Mouse (Mus musculus): ENCODE results near the gene Arhgap27.
"Not testable (repeated sequence)": the region's sequence is repeated elsewhere in the genome, so short reads cannot be mapped to it uniquely, and the experiment has no call there.

Arhgap27 gene

DNA sequence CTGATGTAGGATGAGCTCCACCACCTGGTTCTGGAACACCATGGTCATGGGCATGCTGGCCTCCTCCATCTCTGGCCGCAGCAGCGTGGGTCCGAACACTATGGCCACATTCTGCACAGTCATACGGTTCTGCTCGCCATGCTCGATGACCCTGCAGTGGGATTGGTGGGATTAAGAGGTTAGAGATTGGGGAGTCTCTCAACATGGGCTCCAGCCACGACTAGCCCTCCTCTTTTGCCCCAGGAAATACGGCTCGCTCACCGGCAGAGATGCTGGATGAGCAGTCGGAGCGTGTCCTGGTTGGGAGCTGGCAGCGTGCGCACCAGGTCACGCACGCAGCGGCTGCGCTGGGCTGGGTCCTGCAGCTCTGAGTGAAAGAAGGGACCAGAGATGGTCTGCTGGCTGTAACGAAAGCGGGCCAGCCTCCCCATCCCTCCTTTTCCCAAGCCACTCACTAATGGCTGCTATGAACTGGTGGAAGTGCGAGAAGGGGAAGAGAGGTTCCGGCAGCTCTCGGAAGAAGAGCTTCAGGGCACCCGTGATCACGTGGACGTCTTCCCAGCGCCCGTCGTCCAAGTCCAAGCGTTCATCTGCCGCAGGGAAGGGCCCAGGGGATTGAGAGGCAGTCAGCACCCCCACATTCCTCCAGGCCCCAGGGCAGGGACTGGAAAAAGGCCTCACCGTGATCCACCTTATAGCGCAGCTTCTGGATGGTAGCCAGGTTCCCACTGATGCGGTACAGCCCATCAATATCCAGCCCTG, 30.4 kb downstream of the Arhgap27 start:
- DNase-seq (ENCODE audit: low read depth, low spot score) = no peak

GRCm38 (mm10) chr11:103332186-103332889, 31.2 kb downstream of the Arhgap27 start:
- peak; percentile 90 for DNase-seq (ENCODE audit: low read depth, low spot score)

DNA sequence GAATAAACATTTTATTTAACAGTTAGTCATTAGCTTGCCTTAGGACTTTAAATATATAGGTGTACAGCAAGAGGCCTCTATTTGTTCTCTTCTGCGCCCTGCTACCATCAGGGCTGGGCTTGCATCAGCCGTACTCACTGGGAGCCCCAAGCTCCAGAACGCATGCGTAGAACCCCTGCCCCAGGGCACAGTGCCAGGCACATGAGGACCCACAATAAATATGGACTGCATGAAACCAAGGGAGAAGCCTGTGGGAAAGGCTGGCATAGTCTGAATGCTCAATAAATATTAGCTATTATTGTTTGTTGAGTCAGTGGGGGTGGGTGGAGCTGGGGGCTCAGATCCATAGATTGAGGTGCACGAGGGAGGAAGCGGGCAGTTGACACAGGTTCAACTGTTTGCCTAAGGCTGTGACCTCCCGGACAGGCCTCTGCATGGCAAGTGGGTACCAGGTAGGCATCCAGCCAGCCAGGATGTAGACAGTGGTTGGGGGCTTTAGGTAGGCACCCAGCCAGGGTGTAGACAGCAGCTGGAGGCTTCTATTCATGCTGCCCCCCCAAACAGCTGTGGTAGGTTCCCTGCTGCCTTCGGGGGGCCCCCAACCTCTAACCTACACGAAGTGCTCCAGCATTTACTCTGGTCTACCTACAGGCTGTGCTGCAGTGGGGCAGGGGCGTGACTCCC, 31.8 kb downstream of the Arhgap27 start:
- DNase-seq (ENCODE audit: low read depth, low spot score) = no peak

DNA sequence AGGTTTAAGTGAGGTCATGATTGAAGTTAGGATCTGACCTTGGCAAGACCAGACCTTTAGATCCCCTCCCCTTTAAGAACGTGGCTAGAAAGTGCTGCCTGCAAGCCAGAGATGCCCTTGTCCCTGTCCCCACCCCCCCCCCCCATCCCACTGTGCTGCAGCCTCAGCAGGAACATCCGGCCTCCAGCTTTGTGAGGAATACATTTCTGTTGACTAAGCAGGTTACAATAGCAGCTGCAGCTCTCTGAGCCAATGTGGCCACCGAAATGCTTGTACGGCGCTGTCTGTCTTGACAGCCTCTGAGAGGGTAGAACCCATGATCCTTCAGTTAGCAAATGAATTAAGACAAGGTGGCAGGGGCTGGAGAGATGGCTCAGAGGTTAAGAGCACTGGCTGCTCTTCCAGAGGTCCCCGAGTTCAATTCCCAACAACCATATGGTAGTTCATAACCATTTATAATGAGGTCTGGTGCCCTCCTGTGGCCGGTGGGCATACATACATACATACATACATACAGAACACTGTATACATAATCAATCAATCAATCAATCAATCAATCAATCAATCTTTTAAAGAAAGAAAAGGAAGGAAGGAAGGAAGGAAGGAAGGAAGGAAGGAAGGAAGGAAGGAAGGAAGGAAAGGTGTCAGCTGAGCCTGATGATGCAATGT, 32.7 kb downstream of the Arhgap27 start:
- no peak for DNase-seq (ENCODE audit: low read depth, low spot score)

GRCm38 (mm10) chr11:103326950-103327349, 36.5 kb downstream of the Arhgap27 start:
- peak; percentile 79 for DNase-seq (ENCODE audit: low read depth, low spot score)

DNA sequence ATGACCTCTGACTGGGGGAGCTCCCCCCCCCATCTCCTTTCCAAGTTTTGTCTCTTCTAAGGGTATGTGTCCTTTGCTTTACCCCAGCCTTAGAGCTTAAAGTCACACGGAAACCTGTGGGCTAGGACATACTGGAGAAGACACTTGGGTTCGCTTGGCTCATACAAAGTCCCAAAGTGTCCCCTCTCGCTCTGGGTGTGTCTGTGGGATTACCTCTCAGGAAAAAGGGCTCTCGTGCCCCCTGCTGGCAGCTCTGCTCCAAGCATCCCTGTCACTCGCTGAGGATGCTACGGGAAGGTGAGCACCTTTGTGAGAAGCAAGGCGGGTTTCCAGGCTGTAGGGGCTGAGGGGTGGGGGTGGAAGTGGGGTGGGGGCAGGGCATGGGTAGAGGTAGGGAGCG, 38.3 kb downstream of the Arhgap27 start:
- peak; percentile 65 for DNase-seq (ENCODE audit: low read depth, low spot score)

DNA sequence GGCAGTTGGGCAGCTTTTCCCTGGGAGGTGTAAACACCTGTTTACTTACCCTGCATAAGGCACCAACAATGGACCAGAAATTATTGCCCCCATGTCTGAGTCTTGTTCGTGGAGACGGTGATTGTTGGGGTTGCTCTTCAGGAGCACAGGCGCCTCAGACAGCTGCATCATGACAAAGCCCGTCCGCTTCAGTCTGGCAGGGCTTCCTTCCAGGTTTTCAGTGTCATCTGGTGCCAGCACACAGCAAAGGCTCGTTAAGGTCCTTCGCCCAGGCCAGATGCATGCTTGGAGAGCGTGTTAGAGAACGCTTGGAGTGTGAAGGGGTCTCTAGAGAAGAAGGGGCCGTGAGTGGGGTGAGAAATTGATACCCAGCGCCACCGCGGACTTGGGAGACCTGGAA, 38.8 kb downstream of the Arhgap27 start:
- no peak for DNase-seq (ENCODE audit: low read depth, low spot score)

DNA sequence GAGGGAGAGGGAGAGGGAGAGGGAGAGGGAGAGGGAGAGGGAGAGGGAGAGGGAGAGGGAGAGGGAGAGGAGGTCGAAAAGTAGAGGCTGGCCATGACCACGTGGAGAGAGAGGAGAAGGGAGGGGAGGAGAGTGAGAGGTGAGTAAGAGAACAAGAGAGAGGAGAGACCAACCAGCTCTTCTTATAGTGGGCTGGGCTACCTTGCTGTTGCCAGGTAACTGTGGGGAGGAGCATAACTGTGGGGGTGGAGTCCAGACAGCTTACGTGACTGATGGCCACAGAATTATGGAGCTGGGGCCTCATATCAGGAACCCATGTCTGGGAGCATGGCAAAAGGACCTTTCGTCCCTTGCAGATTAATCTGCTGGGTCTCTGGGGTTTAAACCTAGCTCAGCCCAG, 40.7 kb downstream of the Arhgap27 start:
- DNase-seq (ENCODE audit: low read depth, low spot score) = not testable (repeated sequence)

DNA sequence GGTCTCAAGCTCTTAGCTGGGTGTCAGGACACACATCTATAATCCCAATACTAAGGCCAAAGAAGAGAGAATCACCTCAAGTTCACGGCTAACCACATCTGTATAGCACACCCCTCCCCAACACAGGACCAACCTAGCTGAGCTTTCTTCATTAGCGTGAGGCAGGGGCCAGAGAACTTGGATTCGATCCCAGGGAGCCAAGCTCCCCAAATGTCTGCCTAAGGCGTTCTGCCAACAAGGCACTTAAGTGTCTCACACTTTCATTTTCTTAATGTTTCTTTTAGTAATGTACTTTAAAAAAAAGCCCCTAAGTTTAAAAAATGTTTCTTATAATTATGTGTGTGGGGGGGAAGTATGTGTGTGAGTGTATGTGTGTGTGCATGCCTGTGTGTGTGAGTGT, 42.8 kb downstream of the Arhgap27 start:
- DNase-seq (ENCODE audit: low read depth, low spot score) = no peak

- no peak for DNase-seq (ENCODE audit: low read depth, low spot score)
Measured at GRCm38 (mm10) chr11:103320196-103320595, 43.3 kb downstream of the Arhgap27 start.

- no peak for DNase-seq (ENCODE audit: low read depth, low spot score)
Measured at GRCm38 (mm10) chr11:103318042-103318441, 45.5 kb downstream of the Arhgap27 start.

DNA sequence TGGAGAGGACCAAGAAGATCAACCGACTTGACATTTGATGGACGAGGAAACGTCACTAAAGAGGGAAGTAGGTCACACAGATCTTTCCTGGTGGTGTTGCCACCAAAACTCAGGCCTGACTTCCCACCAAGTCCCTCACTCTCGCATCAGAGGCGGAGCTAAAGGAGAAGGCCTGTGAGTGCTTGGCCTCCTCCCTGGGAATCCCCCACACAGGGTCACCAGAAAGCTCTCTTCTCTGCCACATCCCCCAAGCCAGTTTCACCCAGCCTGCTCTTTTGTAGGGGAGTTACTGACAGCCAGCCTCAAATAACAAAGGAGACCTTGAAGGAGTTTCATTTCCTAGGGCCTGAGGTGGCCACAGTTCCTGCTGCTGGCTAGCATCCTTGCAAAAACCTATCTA, 48.1 kb downstream of the Arhgap27 start:
- no peak for DNase-seq (ENCODE audit: low read depth, low spot score)

GRCm38 (mm10) chr11:103314736-103315374, 48.6 kb downstream of the Arhgap27 start:
- no peak for DNase-seq (ENCODE audit: low read depth, low spot score)

DNA sequence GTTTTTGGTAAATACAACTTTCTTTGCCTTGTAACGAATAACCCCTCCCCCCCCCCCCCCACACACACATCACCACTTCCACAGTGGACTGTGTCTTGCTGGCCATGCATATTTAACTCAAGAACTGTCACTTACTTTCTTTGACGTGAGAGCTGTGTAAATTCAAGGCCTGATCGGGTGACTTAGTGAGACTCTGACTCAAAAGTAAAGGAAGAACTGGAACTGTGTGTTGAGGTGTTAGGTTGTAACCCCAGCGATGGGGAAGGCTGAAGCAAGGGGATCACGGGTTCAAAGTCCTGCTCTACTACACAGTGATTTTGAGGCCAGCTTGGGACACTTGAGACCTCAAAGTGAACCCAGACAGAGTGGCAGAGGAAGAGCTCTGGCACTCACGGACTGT, 50.0 kb downstream of the Arhgap27 start:
- DNase-seq (ENCODE audit: low read depth, low spot score) = no peak

GRCm38 (mm10) chr11:103312655-103313255, 50.7 kb downstream of the Arhgap27 start:
- DNase-seq (ENCODE audit: low read depth, low spot score) = no peak

DNA sequence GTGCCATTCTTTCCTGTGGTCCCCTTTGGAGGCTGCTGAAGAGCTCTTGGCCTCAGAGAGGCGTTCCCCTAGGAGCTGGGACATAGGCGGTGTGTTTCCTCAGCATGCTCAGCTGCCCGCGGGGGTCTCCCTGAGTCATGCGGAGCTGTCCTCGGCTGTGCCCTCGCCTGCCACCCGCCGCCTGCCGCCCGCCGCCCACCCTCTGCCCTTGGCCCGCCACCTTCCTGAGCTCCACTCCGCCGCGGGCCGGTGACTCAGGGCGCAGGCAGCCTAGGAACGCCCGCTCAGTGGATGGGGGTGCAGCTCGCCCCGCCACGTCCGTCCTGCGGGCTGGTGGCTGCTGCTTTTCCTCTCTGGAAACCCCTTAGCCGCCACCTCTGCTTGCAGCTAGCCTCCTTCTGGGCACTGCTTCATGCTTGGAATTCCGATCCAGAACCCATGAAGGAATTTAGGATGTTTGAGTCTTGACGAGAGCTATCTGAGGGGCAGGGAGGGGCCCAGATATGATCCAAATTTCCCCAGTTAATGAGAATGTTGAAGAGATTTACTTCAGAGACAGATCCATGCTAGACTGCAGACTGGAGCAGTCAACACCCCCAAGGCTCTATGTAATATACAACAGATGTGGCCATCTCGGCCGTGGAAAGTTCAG, 51.4 kb downstream of the Arhgap27 start:
- DNase-seq (ENCODE audit: low read depth, low spot score) = peak; percentile 63

DNA sequence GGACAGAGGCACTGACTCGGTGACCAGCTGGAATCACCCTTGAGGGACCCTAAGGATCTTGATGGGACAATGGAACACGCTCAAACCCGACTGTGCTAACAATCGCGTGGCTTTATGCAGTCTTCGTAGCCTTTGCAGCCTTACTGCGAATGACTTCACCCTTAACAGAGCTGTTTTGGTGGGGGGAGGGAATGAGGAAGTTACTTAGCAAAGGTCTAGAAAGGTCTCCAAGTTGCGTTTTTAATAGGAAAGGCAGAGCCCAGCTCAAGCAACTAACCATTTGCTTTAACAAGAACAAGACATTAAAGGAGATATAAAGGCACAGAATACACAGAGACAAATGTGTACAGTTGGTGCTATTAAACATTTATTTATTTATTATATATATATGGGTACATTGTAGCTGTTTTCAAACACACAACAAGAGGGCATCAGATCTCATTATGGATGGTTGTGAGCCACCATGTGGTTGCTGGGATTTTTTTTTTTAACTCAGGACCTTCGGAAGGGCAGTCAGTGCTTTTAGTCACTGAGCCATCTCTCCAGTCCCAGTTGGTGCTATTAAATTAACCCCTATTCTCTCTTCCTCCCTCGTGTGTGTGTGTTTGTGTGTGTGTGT, 53.4 kb downstream of the Arhgap27 start:
- no peak for DNase-seq (ENCODE audit: low read depth, low spot score)

DNA sequence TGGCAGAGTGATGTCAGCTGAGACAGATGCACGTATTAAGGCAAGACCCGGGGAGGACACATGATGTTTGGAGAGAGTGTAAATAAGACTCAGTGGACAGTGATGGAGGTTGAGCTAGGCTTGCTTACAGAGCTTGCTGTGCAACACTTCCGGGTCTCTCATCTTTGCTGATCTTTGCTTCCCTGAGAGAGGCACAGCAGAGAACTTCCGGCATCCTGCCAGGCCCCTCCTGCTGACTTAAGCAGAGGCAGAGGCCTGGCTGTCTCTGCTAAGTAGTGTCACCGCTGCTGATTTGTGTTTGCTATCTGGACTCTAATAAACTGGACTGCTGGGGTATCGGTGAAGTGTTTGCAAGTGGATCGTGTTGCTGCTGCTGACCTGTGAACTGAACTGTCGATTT, 55.6 kb downstream of the Arhgap27 start:
- DNase-seq (ENCODE audit: low read depth, low spot score) = no peak

DNA sequence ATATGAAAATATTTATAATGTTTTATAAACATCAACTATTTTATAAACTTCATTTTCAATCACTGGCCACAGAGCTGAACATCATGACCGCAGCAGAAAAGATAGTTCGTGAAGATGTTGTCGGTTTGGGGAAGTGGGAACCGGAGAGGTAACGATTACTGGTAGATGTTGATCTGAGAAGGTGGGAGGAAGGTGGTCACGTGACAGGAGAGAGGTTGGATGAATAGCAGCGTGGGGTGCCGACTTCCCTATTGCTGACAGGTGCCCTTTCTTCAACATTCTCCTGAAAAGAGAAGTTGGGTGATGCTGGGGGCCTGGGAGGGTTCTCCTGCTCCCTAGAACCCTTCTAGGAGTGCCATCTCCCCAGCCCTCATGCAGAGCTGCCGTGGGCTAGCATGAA, 59.0 kb downstream of the Arhgap27 start:
- no peak for DNase-seq (ENCODE audit: low read depth, low spot score)

DNA sequence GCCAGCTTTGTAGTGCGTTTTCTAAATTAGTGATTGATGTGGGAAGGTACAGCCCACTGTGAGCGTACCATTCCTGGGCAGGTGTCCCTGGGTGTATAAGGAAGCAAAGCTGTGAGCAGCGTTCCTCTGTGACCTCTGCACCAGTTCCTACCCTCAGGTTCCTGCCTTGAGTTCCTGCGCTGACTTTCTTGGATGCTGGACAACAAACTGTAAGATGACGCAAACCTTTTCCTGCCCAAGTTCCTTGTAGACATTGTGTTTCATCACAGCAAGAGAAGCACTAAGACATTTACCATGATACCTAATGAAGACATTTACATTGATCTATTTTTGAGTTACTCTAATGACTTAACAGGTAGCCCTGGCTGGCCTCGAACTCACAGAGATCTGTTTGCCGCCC, 68.7 kb downstream of the Arhgap27 start:
- no peak for DNase-seq (ENCODE audit: low read depth, low spot score)

Data from forelimb bud, embryonic 11.5 days (tissue).